Mouse (Mus musculus) CH12.LX (cell line): Measurements from ENCODE around the gene Sf3b3. TPM values are rescaled to one million over a fixed set of nuclear protein-coding genes. Genes with fewer than 3 reads are reported as not detected.

ENCODE experiments used
- DNase-seq: peaks from one replicate; pipeline ENCODE4 v3.0.0-alpha.2; 2013; ENCODE audit errors: extremely low read depth
- H3K27ac ChIP-seq: 2 replicates; pipeline ENCODE4 v1.5.1; 2012; ENCODE audit warnings: low read depth, mild to moderate bottlenecking, control low read depth, moderate library complexity; ENCODE audit not compliant: insufficient read depth
- H3K27me3 ChIP-seq: replicated peaks from 2 replicates; pipeline ENCODE3; 2012; ENCODE audit warnings: inconsistent platforms
- H3K36me3 ChIP-seq, 2 experiments: replicated peaks in 1 of 2; 2 replicates each; pipeline versions ENCODE3 to v1.6.1; 2012; ENCODE audit warnings: inconsistent platforms in 1 of 2, low read length in 1 of 2, mild to moderate bottlenecking in 1 of 2, mixed read lengths in 1 of 2, moderate library complexity in 1 of 2; ENCODE audit not compliant: control insufficient read depth in 1 of 2, insufficient read depth in 1 of 2
- H3K4me1 ChIP-seq, 2 experiments: 2 replicates each; pipeline ENCODE4 v1.6.1; 2012; ENCODE audit warnings: inconsistent platforms in 1 of 2, moderate library complexity in 1 of 2; ENCODE audit not compliant: insufficient read depth in 2 of 2, control insufficient read depth in 1 of 2
- H3K4me2 ChIP-seq: 2 replicates; pipeline ENCODE4 v1.6.1; 2012; ENCODE audit warnings: low read depth, mild to moderate bottlenecking, control low read depth; ENCODE audit not compliant: poor library complexity, insufficient read depth, severe bottlenecking
- H3K4me3 ChIP-seq, 3 experiments: fragments of 150-350 bp in 1 of 3; sonication (generic) in 1 of 3; replicated peaks in 1 of 3; 2 replicates each; pipeline versions ENCODE3 to v1.5.1; 2011 to 2012; ENCODE audit warnings: low read depth in 2 of 3, low read length in 2 of 3, mild to moderate bottlenecking in 2 of 3, moderate library complexity in 2 of 3, control low read depth in 1 of 3, improper control_type of control experiment in 1 of 3, inconsistent platforms in 1 of 3, mixed read lengths in 1 of 3; ENCODE audit not compliant: poor library complexity in 1 of 3
- H3K79me2 ChIP-seq: replicated peaks from 2 replicates; pipeline ENCODE4 v1.6.1; 2012; ENCODE audit warnings: mild to moderate bottlenecking, moderate library complexity; ENCODE audit not compliant: control insufficient read depth, poor library complexity, insufficient read depth, severe bottlenecking; ENCODE audit errors: extremely low read depth
- H3K9ac ChIP-seq: 2 replicates; pipeline ENCODE4 v1.6.1; 2012; ENCODE audit warnings: low read depth, mild to moderate bottlenecking, control low read depth, moderate library complexity; ENCODE audit not compliant: insufficient read depth
- H3K9me3 ChIP-seq: replicated peaks from 2 replicates; pipeline ENCODE3; 2012; ENCODE audit warnings: low read length, inconsistent platforms, mixed read lengths
- BHLHE40 ChIP-seq: IDR thresholded peaks from 2 replicates; pipeline ENCODE4 v1.6.1; 2011; ENCODE audit warnings: mild to moderate bottlenecking, low read depth, low read length, improper control_type of control experiment
- CHD1 ChIP-seq: IDR thresholded peaks from 2 replicates; pipeline ENCODE4 v1.6.1; 2012; ENCODE audit warnings: low read depth, low read length, improper control_type of control experiment, inconsistent platforms
- CTCF ChIP-seq, 2 experiments: IDR thresholded peaks in 1 of 2; conservative IDR thresholded peaks in 1 of 2; 2 replicates each; pipeline ENCODE4 v1.5.1; 2011 to 2012; ENCODE audit warnings: low read depth in 2 of 2, low read length in 2 of 2, improper control_type of control experiment in 1 of 2, inconsistent platforms in 1 of 2, mild to moderate bottlenecking in 1 of 2, moderate library complexity in 1 of 2
- ELF1 ChIP-seq: IDR thresholded peaks from 2 replicates; pipeline ENCODE4 v1.6.1; 2014; ENCODE audit warnings: low read depth, mild to moderate bottlenecking, inconsistent platforms, low read length, improper control_type of control experiment
- EP300 ChIP-seq: IDR thresholded peaks from 2 replicates; pipeline ENCODE4 v1.6.1; 2011; ENCODE audit warnings: low read length, improper control_type of control experiment
- ETS1 ChIP-seq: conservative IDR thresholded peaks from 2 replicates; pipeline ENCODE4 v1.6.1; 2012; ENCODE audit warnings: low read depth, mild to moderate bottlenecking, inconsistent platforms, low read length, improper control_type of control experiment, moderate library complexity
- GABPA ChIP-seq: IDR thresholded peaks from 2 replicates; pipeline ENCODE4 v1.6.1; 2012; ENCODE audit warnings: low read depth, low read length, improper control_type of control experiment, inconsistent platforms; ENCODE audit not compliant: insufficient replicate concordance
- JUND ChIP-seq: conservative IDR thresholded peaks from 2 replicates; pipeline ENCODE4 v1.6.1; 2011; ENCODE audit warnings: low read depth, low read length, improper control_type of control experiment
- KAT2A ChIP-seq: IDR thresholded peaks from 2 replicates; pipeline ENCODE4 v1.6.1; 2012; ENCODE audit warnings: low read length, improper control_type of control experiment, inconsistent platforms; ENCODE audit not compliant: insufficient replicate concordance
- MXI1 ChIP-seq: IDR thresholded peaks from 2 replicates; pipeline ENCODE4 v1.6.1; 2011; ENCODE audit warnings: mild to moderate bottlenecking, low read depth, low read length, improper control_type of control experiment
- MYC ChIP-seq: IDR thresholded peaks from 2 replicates; pipeline ENCODE4 v1.6.1; 2011; ENCODE audit warnings: low read depth, mild to moderate bottlenecking, improper control_type of control experiment, low read length
- PAX5 ChIP-seq: IDR thresholded peaks from 2 replicates; pipeline ENCODE4 v1.6.1; 2012; ENCODE audit warnings: low read length, inconsistent platforms, mixed read lengths
- RCOR1 ChIP-seq: conservative IDR thresholded peaks from 2 replicates; pipeline ENCODE4 v1.6.1; 2012; ENCODE audit warnings: low read depth, mild to moderate bottlenecking, inconsistent platforms, low read length, improper control_type of control experiment
- SIN3A ChIP-seq: IDR thresholded peaks from 2 replicates; pipeline ENCODE4 v1.6.1; 2012; ENCODE audit warnings: low read length, improper control_type of control experiment, inconsistent platforms
- TBP ChIP-seq: conservative IDR thresholded peaks from 2 replicates; pipeline ENCODE4 v1.6.1; 2011; ENCODE audit warnings: low read depth, low read length, improper control_type of control experiment
- UBTF ChIP-seq: IDR thresholded peaks from 2 replicates; pipeline ENCODE4 v1.6.1; 2012; ENCODE audit warnings: low read depth, mild to moderate bottlenecking, inconsistent platforms, low read length, improper control_type of control experiment, moderate library complexity
- USF1 ChIP-seq: IDR thresholded peaks from 2 replicates; pipeline ENCODE4 v1.6.1; 2014; ENCODE audit warnings: low read depth, mild to moderate bottlenecking, inconsistent platforms, low read length, improper control_type of control experiment
- USF2 ChIP-seq: conservative IDR thresholded peaks from 2 replicates; pipeline ENCODE4 v1.6.1; 2011; ENCODE audit warnings: low read depth, low read length, improper control_type of control experiment
- ZC3H11A ChIP-seq: IDR thresholded peaks from 2 replicates; pipeline ENCODE4 v1.6.1; 2012; ENCODE audit warnings: low read depth, mild to moderate bottlenecking, inconsistent platforms, low read length, improper control_type of control experiment
- ZNF384 ChIP-seq: IDR thresholded peaks from 2 replicates; pipeline ENCODE4 v1.6.1; 2012; ENCODE audit warnings: low read depth, low read length, improper control_type of control experiment, inconsistent platforms
- dilution Hi-C: fragments of 300-500 bp; cut with MboI; formaldehyde crosslinking; loops from 2 replicates; pipeline ENCODE4 v1.14.3; 2020; ENCODE audit warnings: low sequenced_read_pairs; ENCODE audit not compliant: extremely low pct_unique_long_range_greater_than_20kb, extremely low pct_ligation_motif_present
- in situ Hi-C: fragments of 300-500 bp; cut with MboI; formaldehyde crosslinking; loops from 3 replicates; pipeline ENCODE4 v1.14.3; 2019; ENCODE audit warnings: low sequenced_read_pairs, low pct_ligation_motif_present, low pct_unique_long_range_greater_than_20kb, mixed read lengths
- polyA plus RNA-seq: library from polyadenylated mRNA; unstranded; fragments of >175 nt; gene quantifications from 2 replicates; pipeline ENCODE4 v1.2.1, GENCODE M21; 2012; ENCODE audit warnings: low read depth; ENCODE audit not compliant: insufficient read length
- total RNA-seq, 2 experiments: library from RNA; depleted of rRNA; stranded (reverse); fragments of 300-350 nt in 1 of 2; fragments of >200 nt in 1 of 2; gene quantifications; 2 replicates each; pipeline ENCODE4 v1.2.3; 2012 to 2014

The Sf3b3 gene
- total and polyA plus RNA-seq, 3 experiments, result 136 to 213 (median 137) TPM

- Histone ChIP-seq H3K4me1 (peaks cover 3 to 54% of the 10 kb centered on the region in 2 experiments), H3K4me3 (peak overlapping the region; percentile 83 to 99 (median 88)), H3K36me3 (peaks cover 41 to 56% of the 10 kb centered on the region in 2 experiments), H3K27me3 (no peaks in the 10 kb centered on the region), H3K79me2 (peaks cover 78% of the 10 kb centered on the region), H3K4me2 (peak overlapping the region; percentile 14; the same call in 1 of the 2 replicates), H3K9me3 (no peaks in the 10 kb centered on the region), H3K9ac (peak overlapping the region; percentile 97), H3K27ac (peak overlapping the region; percentile 74)
- TF ChIP-seq CHD1 (peak; percentile 37; the same call in 1 of the 2 replicates), UBTF (no peak), PAX5 (no peak)
- peak; percentile 36 for DNase-seq
- dilution Hi-C loops, result no loop called here
- in situ Hi-C loops, result loop anchor here (10.0 to 25.0 kb wide), 3 partner anchors 91 to 441 kb away; no protein-coding TSS in a partner anchor
Observed at GRCm38 (mm10) chr8:110845821-110846404, 674 bp downstream of the Sf3b3 start.

- peak overlapping the region; percentile 95 for H3K4me2 ChIP-seq
- peaks cover 88% of the 10 kb centered on the region for H3K79me2 ChIP-seq
- no peak overlapping the region for H3K27ac ChIP-seq
- no peak for DNase-seq
- H3K36me3 ChIP-seq, result peaks cover 41 to 56% of the 10 kb centered on the region in 2 experiments
- in situ Hi-C loops, result loop anchor here (5.0 to 25.0 kb wide), 4 partner anchors 90 to 442 kb away; no protein-coding TSS in a partner anchor
- H3K9ac ChIP-seq, result peak overlapping the region; percentile 97
- H3K9me3 ChIP-seq, result no peaks in the 10 kb centered on the region
- H3K4me3 ChIP-seq, result peak overlapping the region; percentile 83 to 99 (median 88)
- dilution Hi-C loops, result no loop called here
- H3K27me3 ChIP-seq, result no peaks in the 10 kb centered on the region
- H3K4me1 ChIP-seq, result peaks cover 3 to 52% of the 10 kb centered on the region in 2 experiments
- TF ChIP-seq USF1, result no peak
- no peak for TF ChIP-seq ELF1
- no peak for TF ChIP-seq MYC
- peak; percentile 19; the same call in 1 of the 2 replicates for TF ChIP-seq ZNF384
- TF ChIP-seq, all 38 proteins: peak for 1
Observed at GRCm38 (mm10) chr8:110844941-110845340, 1.6 kb downstream of the Sf3b3 start.

- H3K4me1 ChIP-seq, result peaks cover 3 to 44% of the 10 kb centered on the region in 2 experiments
- H3K4me3 ChIP-seq, result no peak overlapping the region
- no peaks in the 10 kb centered on the region for H3K9me3 ChIP-seq
- no peak overlapping the region for H3K27ac ChIP-seq
- DNase-seq, result no peak
- H3K4me2 ChIP-seq, result no peak overlapping the region
- dilution Hi-C loops (no loop called here), in situ Hi-C loops (loop anchor here (5.0 to 25.0 kb wide), 4 partner anchors 88 to 444 kb away; no protein-coding TSS in a partner anchor)
- TF ChIP-seq JUND (no peak), RCOR1 (no peak), CTCF (conservative IDR thresholded peaks at IDR 0.05 in 1 of 2, IDR thresholded peaks at IDR 0.05 in 1 of 2; ENCODE audit: low read depth in 2 of 2, low read length in 2 of 2) (no peak), BHLHE40 (no peak), TBP (no peak), USF2 (no peak), EP300 (no peak), PAX5 (no peak), KAT2A (no peak), GABPA (no peak), MXI1 (no peak), SIN3A (no peak), ETS1 (no peak), ZC3H11A (no peak), ELF1 (no peak)
- H3K9ac ChIP-seq, result peak overlapping the region; percentile 97; the same call in 1 of the 2 replicates
- peaks cover 88% of the 10 kb centered on the region for H3K79me2 ChIP-seq
- no peaks in the 10 kb centered on the region for H3K27me3 ChIP-seq
- H3K36me3 ChIP-seq, result peaks cover 50 to 63% of the 10 kb centered on the region in 2 experiments
Observed at GRCm38 (mm10) chr8:110843207-110843606, 3.4 kb downstream of the Sf3b3 start.
